Mouse (Mus musculus) heart, adult 2 months (tissue): ENCODE data around the gene Pigf.

ENCODE experiments used
- CTCF ChIP-seq: fragments of 200-600 bp; IDR thresholded peaks from 2 replicates; pipeline ENCODE4 v1.8.1; 2022; ENCODE audit warnings: antibody characterized with exemption, mild to moderate bottlenecking, moderate library complexity
- POLR2A ChIP-seq: fragments of 200-500 bp; IDR thresholded peaks from 2 replicates; pipeline ENCODE4 v1.6.1; 2011; ENCODE audit warnings: mild to moderate bottlenecking, low read depth, low read length, control low read depth; ENCODE audit not compliant: insufficient read depth

DNA sequence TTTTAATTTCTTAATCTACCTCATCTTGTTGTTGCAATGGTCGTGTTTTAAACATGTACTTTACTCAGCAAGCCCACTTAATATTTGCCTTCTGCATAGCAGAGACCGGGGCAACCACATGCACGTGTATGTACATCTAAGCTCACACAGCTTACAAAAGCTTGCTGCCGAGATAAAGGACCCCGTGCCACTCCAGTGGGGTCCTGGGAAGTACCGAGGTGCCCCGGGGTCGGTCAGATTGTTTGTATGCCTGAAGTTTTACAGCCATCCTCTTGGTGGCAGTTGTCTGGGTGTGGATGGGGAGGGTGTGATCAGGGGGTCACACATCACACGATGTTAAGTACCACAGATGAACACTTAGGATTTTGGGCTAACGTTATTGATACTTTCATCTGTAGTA lies 59.2 kb downstream of the Pigf start:
- no peak for TF ChIP-seq POLR2A
- no peak for TF ChIP-seq CTCF
